Mouse (Mus musculus) hindbrain, embryonic 14.5 days (tissue): ENCODE measurements at regions not wholly inside any gene's neighbourhood (a gene's known extent, or its start where the extent isn't known, plus 50 kb on each side); places are given as distances from the start of the nearest gene placed in this dataset.

ENCODE experiments used
- ATAC-seq: fragments of 200-750 bp; cut with Nextera tagmentation; 2 replicates; pipeline ENCODE4 v1.8.0; 2017; ENCODE audit warnings: moderate number of reproducible peaks, mild to moderate bottlenecking, moderate TSS enrichment, moderate library complexity; ENCODE audit not compliant: low FRiP score
- DNase-seq: peaks from one replicate; pipeline ENCODE4 v3.0.0-alpha.2; 2015; ENCODE audit warnings: low spot score
- H3K27ac ChIP-seq: fragments of 300-500 bp; sonication (generic); 2 replicates; pipeline ENCODE4 v1.5.1; 2014; ENCODE audit warnings: mild to moderate bottlenecking, moderate library complexity
- H3K27me3 ChIP-seq: fragments of 300-500 bp; sonication (generic); 2 replicates; pipeline ENCODE4 v1.6.1; 2014; ENCODE audit warnings: mild to moderate bottlenecking, low read length, mixed read lengths; ENCODE audit not compliant: control insufficient read depth, insufficient read depth
- H3K36me3 ChIP-seq: fragments of 300-500 bp; sonication (generic); replicated peaks from 2 replicates; pipeline ENCODE4 v1.6.1; 2014; ENCODE audit not compliant: control insufficient read depth, insufficient read depth
- H3K4me1 ChIP-seq: fragments of 300-500 bp; sonication (generic); replicated peaks from 2 replicates; pipeline ENCODE4 v1.6.1; 2014; ENCODE audit warnings: antibody characterized with exemption, low read length, mixed read lengths; ENCODE audit not compliant: control insufficient read depth, insufficient read depth
- H3K4me2 ChIP-seq: fragments of 300-500 bp; sonication (generic); replicated peaks from 2 replicates; pipeline ENCODE4 v1.6.1; 2014; ENCODE audit warnings: mild to moderate bottlenecking, moderate library complexity
- H3K4me3 ChIP-seq: fragments of 300-500 bp; sonication (generic); replicated peaks from 2 replicates; pipeline ENCODE4 v1.5.1; 2014; ENCODE audit warnings: mild to moderate bottlenecking, low read length
- H3K9ac ChIP-seq: fragments of 300-500 bp; sonication (generic); 2 replicates; pipeline ENCODE4 v1.6.1; 2014
- H3K9me3 ChIP-seq: fragments of 300-500 bp; sonication (generic); 2 replicates; pipeline ENCODE4 v1.6.1; 2016; ENCODE audit warnings: low read length; ENCODE audit not compliant: control insufficient read depth
- WGBS: fragments of 180-500 bp; shearing (Covaris S2); extraction: QIAGEN DNeasy Blood & Tissue Kit; methylation state at CpG from one replicate; pipeline ENCODE4 v1.1.7; 2014; 5-methylcytosine and 5-hydroxymethylcytosine counted together

DNA sequence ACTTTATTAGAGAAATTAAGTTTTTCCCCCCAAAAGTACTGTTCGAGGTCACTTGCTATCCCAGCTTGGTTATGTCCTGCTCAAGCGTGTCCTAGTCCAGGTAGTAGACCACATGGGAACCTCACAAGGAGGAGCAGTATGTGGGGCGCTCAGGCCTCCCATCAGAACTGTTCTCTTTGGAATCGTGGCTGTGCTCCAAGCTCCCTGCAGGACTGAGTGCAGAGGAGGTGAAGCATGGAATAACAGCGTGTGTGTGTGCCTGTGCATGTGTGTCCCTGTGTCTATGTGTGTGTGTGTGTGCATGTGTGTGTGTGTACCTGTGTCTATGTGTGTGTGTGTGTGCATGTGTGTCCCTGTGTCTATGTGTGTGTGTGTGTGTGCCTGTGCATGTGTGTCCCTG, 137.6 kb upstream of the Dnajc24 start:
- ATAC-seq (0 out of 2 replicates have a peak, but pooled peaks have one; percentile 34), DNase-seq (no peak)
- Histone ChIP-seq H3K27ac (no peak overlapping the region), H3K4me1 (no peaks in the 10 kb centered on the region), H3K27me3 (no peaks in the 10 kb centered on the region), H3K36me3 (no peaks in the 10 kb centered on the region), H3K4me2 (no peak overlapping the region), H3K9ac (no peak overlapping the region), H3K9me3 (no peaks in the 10 kb centered on the region), H3K4me3 (no peak overlapping the region)
- WGBS, result 90% methylated on average over 5 of the region's 5 CpGs

DNA sequence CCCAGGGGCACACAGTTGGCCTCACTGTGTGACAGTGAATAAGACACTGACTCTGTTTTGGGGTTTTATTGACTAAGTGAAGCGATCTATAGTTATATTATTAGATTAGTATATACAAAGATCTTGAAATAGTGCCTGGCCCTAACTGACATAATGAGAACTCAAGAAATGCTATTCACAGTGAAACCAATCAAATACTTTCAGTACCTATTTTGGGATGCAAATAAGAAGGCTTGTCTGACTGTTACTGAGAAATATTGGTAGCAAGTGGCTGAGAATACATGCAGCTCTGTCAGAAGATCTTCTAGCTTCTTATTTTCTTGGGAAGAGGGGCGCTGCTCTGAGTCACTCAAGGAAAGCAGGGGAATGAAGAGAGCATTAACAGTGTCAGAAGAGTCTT, 97.7 kb upstream of the Dnajc24 start:
- no peaks in the 10 kb centered on the region for H3K4me1 ChIP-seq
- no peaks in the 10 kb centered on the region for H3K36me3 ChIP-seq
- H3K9me3 ChIP-seq, result no peaks in the 10 kb centered on the region
- H3K9ac ChIP-seq, result no peak overlapping the region
- ATAC-seq (no peak), DNase-seq (no peak)
- no peak overlapping the region for H3K4me2 ChIP-seq
- H3K27ac ChIP-seq, result no peak overlapping the region
- H3K4me3 ChIP-seq, result no peak overlapping the region
- H3K27me3 ChIP-seq, result no peaks in the 10 kb centered on the region
- 94% methylated on average over 2 of the region's 2 CpGs for WGBS

DNA sequence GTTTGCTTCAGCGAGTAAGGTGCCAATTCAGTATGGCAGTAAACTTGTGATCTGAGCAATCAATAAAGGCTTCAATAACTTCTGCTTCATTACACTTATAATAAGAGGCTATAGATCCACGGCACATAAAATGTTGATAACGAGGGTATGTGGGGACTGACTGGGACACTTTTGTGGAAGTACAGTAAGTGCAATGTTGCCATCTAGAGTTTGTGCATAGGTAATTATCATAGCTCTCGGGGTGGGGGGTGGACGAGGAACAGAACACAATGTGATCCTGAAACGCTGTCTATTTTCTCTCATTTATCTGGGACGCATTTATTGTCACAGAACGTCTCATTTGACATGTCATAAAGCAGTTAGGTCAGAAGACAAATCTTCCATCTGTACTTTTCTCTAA, 82.8 kb upstream of the Dnajc24 start:
- H3K4me2 ChIP-seq, result no peak overlapping the region
- ATAC-seq (no peak), DNase-seq (peak; percentile 48)
- no peaks in the 10 kb centered on the region for H3K9me3 ChIP-seq
- H3K36me3 ChIP-seq, result no peaks in the 10 kb centered on the region
- WGBS, result 21% methylated on average over 8 of the region's 8 CpGs
- no peak overlapping the region for H3K9ac ChIP-seq
- peaks cover 7% of the 10 kb centered on the region for H3K27me3 ChIP-seq
- H3K4me3 ChIP-seq, result no peak overlapping the region
- H3K27ac ChIP-seq, result no peak overlapping the region
- peaks cover 6% of the 10 kb centered on the region; the same call in 1 of the 2 replicates for H3K4me1 ChIP-seq

DNA sequence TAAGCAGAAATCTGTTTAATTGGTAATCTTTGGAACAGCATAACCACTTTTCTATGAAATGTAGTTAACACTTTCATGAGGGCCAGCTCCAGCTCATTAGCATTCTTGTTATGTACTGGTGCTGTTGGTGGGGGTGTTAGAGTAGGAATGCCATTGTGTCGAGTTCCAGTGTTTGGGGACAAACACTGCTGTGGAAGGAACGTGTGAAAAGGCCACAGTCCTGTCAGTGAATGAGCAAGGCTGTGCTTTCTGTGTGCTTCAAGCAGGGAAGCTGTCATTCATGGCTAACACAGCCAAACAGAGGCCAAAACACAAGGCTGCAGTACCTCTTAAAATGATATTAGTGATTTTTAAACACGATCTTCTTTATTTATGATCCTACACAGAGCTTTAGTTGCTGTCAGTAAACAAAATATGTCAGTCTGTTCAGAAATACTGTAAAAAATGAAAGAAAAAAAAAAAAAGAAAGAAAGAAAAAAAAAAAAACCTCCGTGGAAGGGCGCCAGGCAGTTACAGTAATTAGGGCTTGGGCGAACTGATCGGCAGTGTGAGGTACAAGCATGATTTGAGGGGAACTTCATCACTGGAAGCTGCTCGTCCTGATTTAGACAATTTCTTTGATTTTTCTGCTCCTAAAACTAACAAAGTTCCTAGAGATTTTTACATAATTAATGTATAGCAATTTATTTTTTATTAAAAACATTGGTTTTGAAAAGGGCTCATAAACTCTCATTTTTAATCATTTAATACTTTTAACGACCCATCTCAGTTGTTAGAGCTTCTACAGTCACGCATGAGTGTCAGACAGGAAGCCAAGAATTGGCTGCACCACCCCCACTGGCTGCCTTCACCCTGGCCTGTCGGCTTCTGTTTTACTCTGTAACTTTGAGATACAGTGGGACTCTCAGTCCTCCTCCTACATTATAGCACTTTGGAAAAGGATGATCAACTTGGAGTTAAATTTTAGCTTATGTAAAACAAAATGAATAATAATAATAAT, 80.8 kb upstream of the Dnajc24 start:
- Histone ChIP-seq H3K36me3 (no peaks in the 10 kb centered on the region), H3K9me3 (no peaks in the 10 kb centered on the region), H3K4me2 (peak overlapping the region; percentile 24; the same call in 1 of the 2 replicates), H3K4me3 (no peak overlapping the region), H3K4me1 (peaks cover 6% of the 10 kb centered on the region; the same call in 1 of the 2 replicates), H3K9ac (no peak overlapping the region), H3K27ac (0 out of 2 replicates have a peak overlapping the region, but pooled peaks have one; percentile 43), H3K27me3 (peaks cover 12% of the 10 kb centered on the region)
- WGBS, result 7% methylated on average over 11 of the region's 11 CpGs
- DNase-seq (peak; percentile 33), ATAC-seq (peak; percentile 78)

DNA sequence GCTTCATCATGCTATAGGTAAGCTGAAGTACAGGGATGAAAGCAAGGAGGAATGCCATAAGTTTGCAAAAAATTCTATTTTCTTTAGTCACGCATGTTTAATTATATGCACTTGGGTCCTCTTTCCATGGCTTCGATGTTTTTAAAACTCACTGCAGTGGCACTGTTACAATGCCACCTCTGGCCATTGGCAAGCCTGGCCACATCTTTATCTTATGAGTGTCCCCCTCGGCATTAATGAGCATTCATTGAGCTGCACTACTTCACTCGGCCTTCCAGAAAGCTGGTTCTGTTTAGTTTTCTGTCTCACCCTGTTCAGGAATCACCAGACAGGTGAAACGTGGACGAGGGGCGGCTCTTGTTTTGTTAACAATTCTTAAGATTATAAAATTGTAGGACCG, 79.7 kb upstream of the Dnajc24 start:
- DNase-seq, result no peak

DNA sequence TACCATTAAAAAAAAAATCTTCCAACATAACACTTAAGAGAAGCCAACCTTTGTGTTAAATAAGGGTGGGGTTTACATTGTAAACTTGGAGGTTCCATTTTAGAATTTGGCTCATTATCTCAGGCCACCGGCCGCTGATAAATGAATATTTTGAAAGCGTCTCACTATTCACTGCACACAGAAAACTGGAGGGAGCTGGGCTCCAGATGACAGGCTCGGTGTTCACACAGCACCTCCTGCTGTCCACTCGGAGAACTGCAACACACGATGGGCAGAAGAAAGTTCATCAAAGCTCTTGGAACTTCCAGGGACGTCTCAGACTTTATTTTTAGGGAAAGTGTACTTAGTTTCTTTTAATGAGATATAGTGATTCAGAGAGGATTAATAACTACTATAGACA, 78.6 kb upstream of the Dnajc24 start:
- peaks cover 29% of the 10 kb centered on the region for H3K27me3 ChIP-seq
- no peak overlapping the region for H3K4me3 ChIP-seq
- no peak overlapping the region for H3K27ac ChIP-seq
- DNase-seq, result peak; percentile 84
- no peak overlapping the region for H3K9ac ChIP-seq
- 2% methylated on average over 7 of the region's 7 CpGs for WGBS
- no peaks in the 10 kb centered on the region for H3K36me3 ChIP-seq
- H3K9me3 ChIP-seq, result no peaks in the 10 kb centered on the region
- H3K4me2 ChIP-seq, result no peak overlapping the region
- H3K4me1 ChIP-seq, result peaks cover 6% of the 10 kb centered on the region; the same call in 1 of the 2 replicates
- ATAC-seq, result no peak

More for the DNA sequence above, 79.7 kb upstream of the Dnajc24 start:
- H3K4me1 ChIP-seq, result peaks cover 6% of the 10 kb centered on the region; the same call in 1 of the 2 replicates
- H3K36me3 ChIP-seq, result no peaks in the 10 kb centered on the region
- no peak overlapping the region for H3K4me2 ChIP-seq
- H3K9ac ChIP-seq, result no peak overlapping the region
- peaks cover 19% of the 10 kb centered on the region for H3K27me3 ChIP-seq
- no peak overlapping the region for H3K4me3 ChIP-seq
- no peak for ATAC-seq
- H3K9me3 ChIP-seq, result no peaks in the 10 kb centered on the region
- 29% methylated on average over 8 of the region's 8 CpGs for WGBS
- H3K27ac ChIP-seq, result no peak overlapping the region

DNA sequence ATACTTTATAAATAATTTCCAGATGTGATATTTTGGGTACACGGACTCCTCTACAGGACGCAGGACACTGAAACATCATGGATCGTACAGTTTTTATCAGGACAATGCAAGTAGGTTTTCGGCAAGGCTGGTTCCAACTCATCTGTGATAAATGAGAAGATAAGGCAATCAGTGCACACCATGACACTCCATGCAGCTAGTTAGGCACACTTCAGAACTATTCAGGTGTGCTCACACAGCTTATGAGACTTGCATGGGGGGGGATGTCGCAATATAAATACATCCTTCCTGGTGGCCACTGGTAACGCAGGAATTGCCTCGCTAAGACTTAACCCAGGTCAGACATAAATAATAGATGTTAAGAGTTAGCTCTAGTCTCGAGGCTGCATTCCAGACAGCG, 77.3 kb upstream of the Dnajc24 start:
- H3K4me3 ChIP-seq, result no peak overlapping the region
- no peak overlapping the region for H3K27ac ChIP-seq
- H3K4me1 ChIP-seq, result peaks cover 6% of the 10 kb centered on the region; the same call in 1 of the 2 replicates
- no peaks in the 10 kb centered on the region for H3K9me3 ChIP-seq
- DNase-seq (no peak), ATAC-seq (no peak)
- no peak overlapping the region for H3K4me2 ChIP-seq
- no peak overlapping the region for H3K9ac ChIP-seq
- peaks cover 37% of the 10 kb centered on the region for H3K27me3 ChIP-seq
- H3K36me3 ChIP-seq, result no peaks in the 10 kb centered on the region
- WGBS, result 63% methylated on average over 9 of the region's 9 CpGs

DNA sequence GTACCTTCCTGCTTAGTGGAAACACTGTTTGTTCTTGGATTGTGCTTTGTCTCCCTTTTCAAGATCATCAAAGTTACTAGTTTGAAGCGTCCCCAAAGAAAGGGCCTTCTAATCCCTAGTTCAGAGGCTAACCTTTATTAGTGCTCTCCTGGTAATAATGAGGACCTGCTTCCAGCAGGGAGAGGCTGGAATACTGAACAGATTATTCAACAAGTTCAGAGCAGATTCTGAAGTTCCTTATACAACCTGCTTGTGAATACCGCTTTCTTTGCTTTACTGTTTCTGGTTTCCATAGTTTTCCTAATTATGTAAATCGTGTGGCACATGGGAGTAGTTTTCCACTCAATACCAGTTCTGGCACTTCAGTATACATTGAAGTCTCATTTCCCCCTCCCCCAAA, 75.2 kb upstream of the Dnajc24 start:
- Histone ChIP-seq H3K9ac (no peak overlapping the region), H3K4me1 (no peaks in the 10 kb centered on the region), H3K27me3 (peaks cover 40% of the 10 kb centered on the region), H3K9me3 (no peaks in the 10 kb centered on the region), H3K4me3 (no peak overlapping the region), H3K36me3 (no peaks in the 10 kb centered on the region), H3K4me2 (no peak overlapping the region), H3K27ac (no peak overlapping the region)
- ATAC-seq (no peak), DNase-seq (no peak)
- 43% methylated on average over 3 of the region's 3 CpGs for WGBS

DNA sequence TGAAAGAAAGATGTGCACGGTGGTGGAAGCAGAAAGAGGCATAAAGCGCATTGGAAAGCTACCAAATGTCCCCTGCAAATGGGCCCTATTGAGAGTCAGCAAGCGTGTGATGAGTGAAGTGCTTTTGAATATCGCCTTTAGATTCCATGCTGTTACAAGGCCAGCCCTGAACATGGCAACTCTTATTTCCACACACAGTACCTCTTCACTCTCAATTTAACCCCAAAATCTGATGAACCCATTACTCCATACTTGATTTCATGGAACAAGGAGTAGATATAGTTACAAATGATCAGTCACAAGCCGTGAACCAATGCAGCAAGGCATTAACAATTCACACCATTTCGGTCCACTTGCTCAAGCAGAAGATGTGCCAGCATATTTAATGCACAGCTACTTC, 71.1 kb upstream of the Dnajc24 start:
- Histone ChIP-seq H3K9me3 (no peaks in the 10 kb centered on the region), H3K36me3 (no peaks in the 10 kb centered on the region), H3K4me2 (no peak overlapping the region), H3K4me1 (no peaks in the 10 kb centered on the region), H3K9ac (no peak overlapping the region), H3K27ac (no peak overlapping the region), H3K4me3 (no peak overlapping the region), H3K27me3 (peaks cover 37% of the 10 kb centered on the region)
- ATAC-seq, result no peak
- WGBS, result 31% methylated on average over 6 of the region's 6 CpGs
- DNase-seq, result no peak
